In the genomic region with DNA sequence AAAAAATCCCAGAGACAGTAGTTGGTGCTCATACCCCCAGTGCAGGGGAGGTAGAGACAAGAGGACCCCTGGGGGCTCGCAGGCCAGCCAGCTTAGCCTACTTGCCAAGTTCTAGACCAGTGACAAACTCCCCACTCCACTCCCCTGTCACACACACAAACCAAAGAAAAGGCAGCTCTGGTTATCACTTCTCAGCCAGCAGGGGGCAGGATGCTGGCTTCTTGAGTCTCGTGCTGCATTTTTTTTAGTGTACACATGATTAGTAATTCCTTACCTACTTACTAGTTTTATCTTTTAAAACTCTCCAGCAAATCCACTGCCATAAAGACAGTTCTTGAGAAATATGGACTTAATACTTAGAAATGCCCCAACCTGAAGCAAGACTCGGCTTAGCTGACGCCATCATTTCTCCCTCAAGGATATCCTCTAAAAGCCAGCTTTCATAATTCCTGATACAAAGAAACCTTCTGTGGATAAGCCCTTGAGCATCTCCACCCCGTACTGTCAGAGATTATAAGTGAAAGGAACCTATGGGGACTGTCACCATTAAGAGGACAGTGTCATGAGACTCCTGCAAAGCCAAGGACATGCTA, we compare ENCODE assay signal across 9 mouse cellular contexts. TPM values are rescaled to one million over a fixed set of nuclear protein-coding genes. Genes with fewer than 3 reads are reported as not detected.
DNase-seq lines count a peak whose midpoint lies in the region; ATAC-seq lines count a peak whose summit lies in the region.
"Had no signal": no experiment of that assay in that cellular context is flagged by ENCODE, and none has a peak within 500 bp of the region (broad histone marks: within the 10 kb centered on the region; RNA-seq: fewer than 3 reads in every experiment).

No protein-coding gene starts in this region.

- no peaks in the 10 kb centered on the region for H3K9me3 ChIP-seq in forebrain, embryonic 14.5 days (replicated peaks; ENCODE audit: control insufficient read depth, low read length)
- H3K9me3 ChIP-seq in forebrain, embryonic 13.5 days (replicated peaks) = 0 out of 2 replicates have a peak, but pooled peaks cover 4% of the 10 kb centered on the region
- no peaks in the 10 kb centered on the region for H3K9me3 ChIP-seq in midbrain, embryonic 11.5 days (ENCODE audit: control insufficient read depth, low read length)
- no peaks in the 10 kb centered on the region for H3K9me3 ChIP-seq in midbrain, embryonic 15.5 days
- H3K9me3 ChIP-seq: heart, embryonic 13.5 days had no signal

- H3K4me2 ChIP-seq in forebrain, embryonic 14.5 days (ENCODE audit: low read length) = no peak overlapping the region
- no peak overlapping the region for H3K4me2 ChIP-seq in forebrain, embryonic 13.5 days
- no peak overlapping the region for H3K4me2 ChIP-seq in midbrain, embryonic 11.5 days
- H3K4me2 ChIP-seq in midbrain, embryonic 15.5 days = no peak overlapping the region
- H3K4me2 ChIP-seq: heart, embryonic 13.5 days had no signal

- WGBS in forebrain, embryonic 14.5 days = 70% methylated on average over 5 of the region's 5 CpGs
- WGBS in forebrain, embryonic 13.5 days = 68% methylated on average over 5 of the region's 5 CpGs
- WGBS in midbrain, embryonic 11.5 days = 75% methylated on average over 5 of the region's 5 CpGs
- WGBS in midbrain, embryonic 15.5 days = 63% methylated on average over 5 of the region's 5 CpGs

- no peak overlapping the region for H3K9ac ChIP-seq in forebrain, embryonic 14.5 days (ENCODE audit: low read length)
- H3K9ac ChIP-seq in forebrain, embryonic 13.5 days = no peak overlapping the region
- no peak overlapping the region for H3K9ac ChIP-seq in midbrain, embryonic 11.5 days (ENCODE audit: low read length)
- no peak overlapping the region for H3K9ac ChIP-seq in midbrain, embryonic 15.5 days
- H3K9ac ChIP-seq: heart, embryonic 13.5 days had no signal

- H3K4me3 ChIP-seq in forebrain, embryonic 14.5 days (ENCODE audit: low read depth, low read length) = no peak overlapping the region
- H3K4me3 ChIP-seq in forebrain, embryonic 13.5 days = no peak overlapping the region
- no peak overlapping the region for H3K4me3 ChIP-seq in midbrain, embryonic 11.5 days (ENCODE audit: low read depth, low read length)
- H3K4me3 ChIP-seq in midbrain, embryonic 15.5 days = no peak overlapping the region
- H3K4me3 ChIP-seq: heart, embryonic 13.5 days had no signal

- H3K4me1 ChIP-seq in forebrain, embryonic 14.5 days (ENCODE audit: control insufficient read depth, insufficient read depth, low read length) = no peaks in the 10 kb centered on the region; the same call in 1 of the 2 replicates
- H3K4me1 ChIP-seq in forebrain, embryonic 13.5 days = peaks cover 11% of the 10 kb centered on the region
- peaks cover 6% of the 10 kb centered on the region; the same call in 1 of the 2 replicates for H3K4me1 ChIP-seq in midbrain, embryonic 11.5 days (ENCODE audit: control insufficient read depth, insufficient read depth, low read length)
- H3K4me1 ChIP-seq in midbrain, embryonic 15.5 days = peaks cover 16% of the 10 kb centered on the region

- no peaks in the 10 kb centered on the region for H3K27me3 ChIP-seq in forebrain, embryonic 14.5 days (replicated peaks; ENCODE audit: control insufficient read depth, insufficient read depth, low read length)
- no peaks in the 10 kb centered on the region for H3K27me3 ChIP-seq in forebrain, embryonic 13.5 days
- H3K27me3 ChIP-seq in midbrain, embryonic 11.5 days (ENCODE audit: control insufficient read depth, insufficient read depth, low read length) = no peaks in the 10 kb centered on the region
- H3K27me3 ChIP-seq in midbrain, embryonic 15.5 days (replicated peaks) = no peaks in the 10 kb centered on the region
- H3K27me3 ChIP-seq: heart, embryonic 13.5 days had no signal

- no peak for ATAC-seq in forebrain, embryonic 14.5 days
- no peak for ATAC-seq in forebrain, embryonic 13.5 days
- no peak for ATAC-seq in midbrain, embryonic 11.5 days (ENCODE audit: low FRiP score)
- ATAC-seq in midbrain, embryonic 15.5 days (replicated peaks) = no peak
- no peak for ATAC-seq in megakaryocyte, adult 5-6 weeks (ENCODE audit: poor library complexity, severe bottlenecking)

- DNase-seq in forebrain, embryonic 14.5 days (ENCODE audit: low spot score) = peak; percentile 58
- peak; percentile 86 for DNase-seq in midbrain, embryonic 11.5 days (ENCODE audit: low spot score, missing footprints)
- peak; percentile 51 for DNase-seq in T-cell, adult 2 months (ENCODE audit: low spot score)
- DNase-seq in kidney, postnatal 4 days = peak; percentile 45 to 64
- DNase-seq in yolk sac, embryonic 10.5 days (ENCODE audit: low spot score) = no peak

- no peak overlapping the region for H3K27ac ChIP-seq in forebrain, embryonic 14.5 days (ENCODE audit: low read depth, low read length)
- no peak overlapping the region for H3K27ac ChIP-seq in forebrain, embryonic 13.5 days
- no peak overlapping the region for H3K27ac ChIP-seq in midbrain, embryonic 11.5 days (ENCODE audit: low read depth, low read length)
- H3K27ac ChIP-seq in midbrain, embryonic 15.5 days = no peak overlapping the region
- H3K27ac ChIP-seq: heart, embryonic 13.5 days had no signal

- H3K36me3 ChIP-seq in forebrain, embryonic 14.5 days (ENCODE audit: control insufficient read depth, insufficient read depth, low read length) = peaks cover 4% of the 10 kb centered on the region; the same call in 1 of the 2 replicates
- H3K36me3 ChIP-seq in forebrain, embryonic 13.5 days (ENCODE audit: poor library complexity, severe bottlenecking) = peaks cover 12% of the 10 kb centered on the region
- peaks cover 5% of the 10 kb centered on the region; the same call in 1 of the 2 replicates for H3K36me3 ChIP-seq in midbrain, embryonic 11.5 days (ENCODE audit: control insufficient read depth, insufficient read depth, low read length)
- H3K36me3 ChIP-seq in midbrain, embryonic 15.5 days (replicated peaks) = no peaks in the 10 kb centered on the region

RNA-seq across cellular contexts. Expression of a gene that starts 11.6 kb away (rescaled TPM):
- 173 and 183 TPM in 2 replicates for polyA plus RNA-seq in forebrain, embryonic 14.5 days (2014; fragmentation: Nextera tagmentation; extraction: Ambion mirVana)
- 94.1 and 101 TPM in 2 replicates for polyA plus RNA-seq in forebrain, embryonic 13.5 days (2015; fragmentation: Nextera tagmentation; extraction: Ambion mirVana)
- 119 and 129 TPM in 2 replicates for polyA plus RNA-seq in midbrain, embryonic 11.5 days (2014; fragmentation: Nextera tagmentation; extraction: Ambion mirVana)
- polyA plus RNA-seq in midbrain, embryonic 15.5 days (2015; fragmentation: Nextera tagmentation; extraction: Ambion mirVana) = 207 and 233 TPM in 2 replicates
- 13.9 and 15.1 TPM in 2 replicates for total RNA-seq in megakaryocyte, adult 5-6 weeks (2015)
- total RNA-seq in megakaryocyte, adult 5-6 weeks (2017) = 10.2 and 11.5 TPM in 2 replicates
